Mouse (Mus musculus) midbrain, embryonic 14.5 days (tissue): ENCODE results near the gene Tmem72. TPM values are rescaled to one million over a fixed set of nuclear protein-coding genes. Genes with fewer than 3 reads are reported as not detected.

Experiments
- ATAC-seq: fragments of 200-750 bp; cut with Nextera tagmentation; 2 replicates; pipeline ENCODE4 v1.8.0; 2017; ENCODE audit warnings: moderate number of reproducible peaks, moderate library complexity; ENCODE audit not compliant: low FRiP score, low TSS enrichment
- DNase-seq: peaks from one replicate; pipeline ENCODE4 v3.0.0-alpha.2; 2015
- H3K27ac ChIP-seq: fragments of 300-500 bp; sonication (generic); replicated peaks from 2 replicates; pipeline ENCODE4 v1.5.1; 2014; ENCODE audit warnings: mild to moderate bottlenecking, low read depth, low read length, moderate library complexity
- H3K27me3 ChIP-seq: fragments of 300-500 bp; sonication (generic); 2 replicates; pipeline ENCODE4 v1.6.1; 2014; ENCODE audit warnings: low read length, control low read depth, mixed read lengths; ENCODE audit not compliant: control insufficient read depth, insufficient read depth
- H3K36me3 ChIP-seq: fragments of 300-500 bp; sonication (generic); 2 replicates; pipeline ENCODE4 v1.6.1; 2014; ENCODE audit warnings: low read length, control low read depth; ENCODE audit not compliant: control insufficient read depth, insufficient read depth
- H3K4me1 ChIP-seq: fragments of 300-500 bp; sonication (generic); 2 replicates; pipeline ENCODE4 v1.6.1; 2014; ENCODE audit warnings: mild to moderate bottlenecking, antibody characterized with exemption, low read length, control low read depth; ENCODE audit not compliant: control insufficient read depth, insufficient read depth
- H3K4me2 ChIP-seq: fragments of 300-500 bp; sonication (generic); 2 replicates; pipeline ENCODE4 v1.6.1; 2014; ENCODE audit warnings: mild to moderate bottlenecking, low read length, moderate library complexity
- H3K4me3 ChIP-seq: fragments of 300-500 bp; sonication (generic); replicated peaks from 2 replicates; pipeline ENCODE4 v1.5.1; 2014; ENCODE audit warnings: low read depth, low read length
- H3K9ac ChIP-seq: fragments of 300-500 bp; sonication (generic); replicated peaks from 2 replicates; pipeline ENCODE4 v1.6.1; 2014; ENCODE audit warnings: mild to moderate bottlenecking, low read length, moderate library complexity
- H3K9me3 ChIP-seq: fragments of 300-500 bp; sonication (generic); 2 replicates; pipeline ENCODE4 v1.6.1; 2016; ENCODE audit warnings: low read length, control low read depth, mixed read lengths; ENCODE audit not compliant: control insufficient read depth
- WGBS: fragments of 180-500 bp; shearing (Covaris S2); extraction: QIAGEN DNeasy Blood & Tissue Kit; methylation state at CpG from one replicate; pipeline ENCODE4 v1.1.7; 2014; 5-methylcytosine and 5-hydroxymethylcytosine counted together
- polyA plus RNA-seq: library from polyadenylated mRNA; unstranded; fragments of >200 nt; fragmentation: Nextera tagmentation; extraction: Ambion mirVana; gene quantifications from 2 replicates; pipeline ENCODE4 v1.2.1, GENCODE M21; 2014

The Tmem72 gene
- polyA plus RNA-seq, 1 experiment from 2014 or later: 0.14 TPM

DNA sequence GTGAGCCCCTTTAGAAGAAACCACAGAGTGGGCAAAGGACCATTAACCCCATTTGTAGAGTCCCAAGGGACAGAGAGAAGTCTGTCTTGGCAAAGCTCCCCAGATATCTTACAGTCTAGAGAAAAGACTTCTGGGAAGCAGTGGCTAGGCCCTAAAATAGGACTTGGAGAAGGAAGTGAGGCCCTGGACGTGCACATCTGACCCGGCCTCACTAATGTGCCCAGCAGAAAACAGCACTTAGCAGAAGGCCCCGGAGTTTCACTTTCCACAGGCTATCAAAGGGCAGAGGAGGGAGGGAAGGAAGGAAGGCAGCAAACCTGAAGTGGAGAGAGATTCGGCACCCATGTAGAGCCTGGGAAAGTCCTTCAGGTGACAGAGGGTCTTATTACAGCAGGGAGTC lies 2.2 kb upstream of the Tmem72 start:
- H3K9me3 ChIP-seq: no peaks in the 10 kb centered on the region
- no peak for ATAC-seq
- H3K4me1 ChIP-seq: no peaks in the 10 kb centered on the region
- H3K36me3 ChIP-seq: no peaks in the 10 kb centered on the region
- no peak for DNase-seq
- H3K4me2 ChIP-seq: no peak overlapping the region
- no peak overlapping the region for H3K27ac ChIP-seq
- 90% methylated on average over 4 of the region's 4 CpGs for WGBS
- no peak overlapping the region for H3K9ac ChIP-seq
- H3K4me3 ChIP-seq: no peak overlapping the region
- H3K27me3 ChIP-seq: no peaks in the 10 kb centered on the region

DNA sequence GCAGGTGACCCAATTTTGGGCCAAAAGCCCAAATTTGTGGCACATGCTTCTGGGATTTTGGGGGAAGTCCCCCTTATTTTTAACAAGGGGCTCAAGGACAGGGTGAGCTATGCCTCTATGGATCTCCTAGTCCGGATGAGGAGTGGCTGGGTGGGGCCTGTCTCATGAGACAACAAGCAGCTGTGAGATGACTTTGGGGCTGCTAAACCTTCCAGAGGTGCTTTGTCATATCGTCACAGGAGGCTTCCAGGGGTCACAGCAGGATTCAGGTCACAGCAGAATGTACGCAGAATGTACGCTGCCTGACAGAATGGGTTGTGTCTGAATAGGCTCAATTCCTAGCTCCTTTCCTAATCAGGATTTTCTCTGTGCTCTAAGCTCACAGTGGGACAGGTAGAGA lies 1.6 kb upstream of the Tmem72 start:
- DNase-seq: no peak
- H3K27me3 ChIP-seq: no peaks in the 10 kb centered on the region
- 77% methylated on average over 4 of the region's 4 CpGs for WGBS

DNA sequence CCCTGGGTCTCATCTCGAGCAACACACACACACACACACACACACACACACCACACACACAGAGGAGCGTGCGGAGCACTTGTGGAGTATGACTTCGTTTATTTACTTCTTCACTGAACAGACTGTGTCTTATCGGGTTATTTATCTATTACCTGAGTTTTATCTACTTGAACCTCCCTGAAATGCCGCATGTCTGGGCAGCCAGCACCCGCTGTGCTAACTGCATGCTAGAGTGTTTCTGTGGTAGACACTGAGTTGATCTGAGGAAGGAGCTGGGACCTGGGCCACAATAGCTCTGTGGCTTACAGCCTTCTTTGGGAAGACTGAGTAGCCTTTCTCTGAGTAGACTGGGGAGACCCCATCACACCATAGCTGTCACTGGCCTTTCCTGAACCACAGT lies 1.1 kb upstream of the Tmem72 start:
- no peaks in the 10 kb centered on the region for H3K27me3 ChIP-seq
- no peak overlapping the region for H3K4me3 ChIP-seq
- H3K27ac ChIP-seq: no peak overlapping the region
- no peaks in the 10 kb centered on the region for H3K36me3 ChIP-seq
- DNase-seq: no peak
- H3K9me3 ChIP-seq: no peaks in the 10 kb centered on the region
- no peaks in the 10 kb centered on the region for H3K4me1 ChIP-seq
- no peak overlapping the region for H3K9ac ChIP-seq
- 93% methylated on average over 7 of the region's 7 CpGs for WGBS
- ATAC-seq: no peak
- no peak overlapping the region for H3K4me2 ChIP-seq

More for the DNA sequence above, 1.6 kb upstream of the Tmem72 start:
- no peak for ATAC-seq
- Histone ChIP-seq H3K9me3 (no peaks in the 10 kb centered on the region), H3K4me2 (no peak overlapping the region), H3K36me3 (no peaks in the 10 kb centered on the region), H3K4me3 (no peak overlapping the region), H3K4me1 (no peaks in the 10 kb centered on the region), H3K27ac (no peak overlapping the region), H3K9ac (no peak overlapping the region)

DNA sequence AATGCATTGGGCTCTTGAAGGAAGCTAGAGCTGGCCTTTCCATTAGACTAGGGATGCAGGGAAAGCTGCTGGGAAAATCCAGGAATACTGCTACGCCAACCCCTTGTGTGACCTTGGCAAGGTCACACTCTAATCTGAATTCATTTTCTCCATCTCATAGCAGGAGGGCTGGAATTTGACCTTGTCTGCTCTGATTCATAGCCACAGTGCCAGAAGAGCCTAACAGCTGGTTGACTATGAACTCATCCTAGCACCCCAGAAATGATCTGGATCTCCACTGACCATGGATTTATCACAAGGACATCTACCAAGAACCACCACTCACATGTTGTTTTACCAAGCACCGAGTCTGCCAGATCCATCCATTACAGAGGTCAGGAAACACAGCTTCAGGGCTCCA lies 1.5 kb downstream of the Tmem72 start:
- ATAC-seq (no peak), DNase-seq (no peak)
- no peaks in the 10 kb centered on the region for H3K36me3 ChIP-seq
- no peak overlapping the region for H3K9ac ChIP-seq
- H3K9me3 ChIP-seq: no peaks in the 10 kb centered on the region
- H3K4me3 ChIP-seq: no peak overlapping the region
- H3K4me2 ChIP-seq: no peak overlapping the region
- 80% methylated on average over 2 of the region's 2 CpGs for WGBS
- H3K4me1 ChIP-seq: no peaks in the 10 kb centered on the region
- H3K27ac ChIP-seq: no peak overlapping the region
- no peaks in the 10 kb centered on the region for H3K27me3 ChIP-seq

DNA sequence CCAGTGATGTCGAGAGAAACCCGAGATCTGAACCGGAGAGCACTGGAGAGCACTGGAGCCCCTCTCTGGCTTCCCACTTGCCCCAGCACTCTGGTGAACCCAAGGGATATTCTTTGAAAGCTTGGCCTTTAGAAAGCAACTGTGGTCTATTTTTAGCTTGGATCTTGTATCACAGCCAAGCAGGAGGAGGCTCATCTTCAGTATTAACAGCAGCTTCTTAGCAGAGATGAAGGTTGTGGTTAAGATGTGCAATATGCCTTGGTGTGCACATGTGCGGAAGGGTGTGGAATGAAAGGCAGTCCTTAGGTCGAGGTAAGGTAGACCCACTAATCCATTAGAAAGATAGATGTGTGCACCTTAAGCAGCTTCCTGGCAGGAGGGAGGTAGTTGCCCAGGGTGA lies 2.1 kb downstream of the Tmem72 start:
- Histone ChIP-seq H3K27me3 (no peaks in the 10 kb centered on the region), H3K36me3 (no peaks in the 10 kb centered on the region), H3K4me1 (no peaks in the 10 kb centered on the region), H3K4me2 (no peak overlapping the region), H3K9me3 (no peaks in the 10 kb centered on the region), H3K4me3 (no peak overlapping the region), H3K27ac (no peak overlapping the region), H3K9ac (no peak overlapping the region)
- DNase-seq (no peak), ATAC-seq (no peak)
- WGBS: 86% methylated on average over 5 of the region's 5 CpGs

DNA sequence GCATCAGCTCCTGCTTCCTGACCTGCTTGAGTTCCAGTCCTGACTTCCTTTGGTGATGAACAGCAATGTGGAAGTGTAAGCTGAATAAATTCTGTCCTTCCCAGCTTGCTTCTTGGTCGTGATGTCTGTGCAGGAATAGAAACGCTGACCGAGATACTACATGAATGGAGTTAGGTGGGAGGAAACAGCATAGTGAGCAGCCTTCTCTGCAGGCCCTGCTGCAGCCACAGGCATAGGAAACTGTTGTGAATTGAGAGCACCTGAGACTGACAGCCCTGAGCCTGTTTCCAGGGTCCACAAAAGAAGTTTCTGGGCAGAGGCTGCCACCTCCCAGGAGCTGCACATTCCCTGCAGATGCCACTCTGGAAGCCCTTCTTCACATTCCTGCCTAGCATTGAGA lies 2.7 kb downstream of the Tmem72 start:
- 90% methylated on average over 3 of the region's 3 CpGs for WGBS
- no peaks in the 10 kb centered on the region for H3K9me3 ChIP-seq
- no peak overlapping the region for H3K4me3 ChIP-seq
- ATAC-seq: no peak
- H3K27me3 ChIP-seq: no peaks in the 10 kb centered on the region
- H3K27ac ChIP-seq: no peak overlapping the region
- no peaks in the 10 kb centered on the region for H3K4me1 ChIP-seq
- no peak for DNase-seq
- H3K9ac ChIP-seq: no peak overlapping the region
- H3K4me2 ChIP-seq: no peak overlapping the region
- no peaks in the 10 kb centered on the region for H3K36me3 ChIP-seq

DNA sequence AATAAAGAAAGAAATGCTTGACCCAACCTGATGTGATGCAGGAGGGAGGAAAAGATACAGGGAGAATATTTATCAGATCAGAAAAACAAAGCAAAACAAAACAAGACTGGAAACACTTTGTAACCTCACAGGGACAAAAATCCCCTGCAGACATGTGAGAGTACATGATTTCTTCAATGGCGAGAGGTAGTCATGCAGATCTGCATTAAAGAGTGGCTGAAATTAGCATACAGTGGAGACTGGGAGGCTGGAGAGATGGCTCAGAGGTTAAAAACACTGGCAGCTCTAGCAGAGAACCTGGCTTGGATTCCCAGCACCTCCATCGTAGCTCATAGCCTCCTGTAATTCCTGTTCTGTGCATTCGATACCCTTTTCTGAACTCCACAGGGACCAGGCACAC lies 4.2 kb downstream of the Tmem72 start:
- no peaks in the 10 kb centered on the region for H3K4me1 ChIP-seq
- H3K36me3 ChIP-seq: no peaks in the 10 kb centered on the region
- H3K4me3 ChIP-seq: no peak overlapping the region
- H3K9me3 ChIP-seq: no peaks in the 10 kb centered on the region
- no peak overlapping the region for H3K9ac ChIP-seq
- no peaks in the 10 kb centered on the region for H3K27me3 ChIP-seq
- no peak overlapping the region for H3K27ac ChIP-seq
- ATAC-seq (no peak), DNase-seq (no peak)
- no peak overlapping the region for H3K4me2 ChIP-seq
- 76% methylated on average over 3 of the region's 3 CpGs for WGBS

DNA sequence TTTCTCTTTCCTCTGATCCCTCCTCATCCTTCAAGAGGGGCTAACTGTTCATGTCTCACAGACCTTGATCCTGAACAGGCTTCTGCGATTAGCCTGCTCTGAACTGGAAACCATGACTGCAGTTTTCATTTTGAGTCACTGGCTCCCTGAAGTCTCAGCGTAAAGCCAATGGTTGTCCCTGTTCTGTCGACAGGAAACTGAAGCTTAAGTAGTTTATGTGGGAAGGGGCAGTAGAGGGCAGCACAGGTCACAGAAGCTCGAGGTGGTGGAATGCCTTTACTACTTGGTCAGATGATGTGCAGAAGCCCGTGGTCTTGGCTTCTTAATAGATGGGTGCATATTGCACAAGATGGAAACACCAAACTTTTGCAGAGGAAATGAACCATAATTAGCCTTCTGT lies 4.7 kb downstream of the Tmem72 start:
- Histone ChIP-seq H3K27ac (no peak overlapping the region), H3K4me3 (no peak overlapping the region), H3K4me1 (no peaks in the 10 kb centered on the region), H3K9ac (no peak overlapping the region), H3K36me3 (no peaks in the 10 kb centered on the region), H3K9me3 (no peaks in the 10 kb centered on the region), H3K27me3 (no peaks in the 10 kb centered on the region), H3K4me2 (no peak overlapping the region)
- ATAC-seq: no peak
- 38% methylated on average over 5 of the region's 5 CpGs for WGBS
- peak; percentile 7 for DNase-seq

DNA sequence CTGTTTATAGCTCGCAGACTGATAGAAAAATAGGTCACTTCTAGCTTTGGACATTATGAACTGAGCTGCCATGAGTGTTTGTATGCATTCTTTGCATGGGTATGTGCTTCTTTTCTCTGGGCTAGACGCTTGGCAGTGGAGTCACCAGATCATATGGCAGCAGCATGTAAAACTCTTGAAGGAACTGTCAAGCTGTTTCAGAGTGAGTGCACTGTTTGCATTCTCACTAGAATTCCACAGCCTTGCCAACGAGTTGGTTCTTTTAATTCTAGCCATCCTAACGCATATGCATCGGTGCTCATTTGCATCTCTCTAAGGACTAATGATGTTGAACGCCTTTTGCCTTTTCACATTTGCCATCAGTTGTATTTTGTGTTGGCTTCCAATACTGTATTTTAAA lies 12.4 kb downstream of the Tmem72 start:
- no peak overlapping the region for H3K4me2 ChIP-seq
- 67% methylated on average over 6 of the region's 6 CpGs for WGBS
- H3K4me3 ChIP-seq: no peak overlapping the region
- no peaks in the 10 kb centered on the region for H3K4me1 ChIP-seq
- DNase-seq (no peak), ATAC-seq (no peak)
- H3K9me3 ChIP-seq: no peaks in the 10 kb centered on the region
- H3K27me3 ChIP-seq: no peaks in the 10 kb centered on the region
- no peak overlapping the region for H3K27ac ChIP-seq
- no peaks in the 10 kb centered on the region for H3K36me3 ChIP-seq
- H3K9ac ChIP-seq: no peak overlapping the region
